Mouse (Mus musculus) hindbrain, embryonic 16.5 days (tissue): ENCODE measurements at regions not wholly inside any gene's neighbourhood (a gene's known extent, or its start where the extent isn't known, plus 50 kb on each side); places are given as distances from the start of the nearest gene placed in this dataset.

Experiments
- ATAC-seq: fragments of 200-750 bp; cut with Nextera tagmentation; 2 replicates; pipeline ENCODE4 v1.8.0; 2017; ENCODE audit warnings: moderate TSS enrichment, moderate library complexity
- H3K27ac ChIP-seq: fragments of 300-500 bp; sonication (generic); 2 replicates; pipeline ENCODE4 v1.5.1; 2014; ENCODE audit warnings: low read depth, mild to moderate bottlenecking, control low read depth, low read length, moderate library complexity
- H3K27me3 ChIP-seq: fragments of 300-500 bp; sonication (generic); replicated peaks from 2 replicates; pipeline ENCODE4 v1.6.1; 2014; ENCODE audit warnings: low read length; ENCODE audit not compliant: control insufficient read depth, insufficient read depth
- H3K36me3 ChIP-seq: fragments of 300-500 bp; sonication (generic); 2 replicates; pipeline ENCODE4 v1.6.1; 2014; ENCODE audit warnings: mild to moderate bottlenecking, low read length, moderate library complexity, mixed read lengths; ENCODE audit not compliant: control insufficient read depth, insufficient read depth
- H3K4me1 ChIP-seq: fragments of 300-500 bp; sonication (generic); 2 replicates; pipeline ENCODE4 v1.6.1; 2014; ENCODE audit warnings: low read depth, low read length; ENCODE audit not compliant: control insufficient read depth, insufficient read depth
- H3K4me2 ChIP-seq: fragments of 300-500 bp; sonication (generic); 2 replicates; pipeline ENCODE4 v1.6.1; 2014; ENCODE audit warnings: mild to moderate bottlenecking, low read length, control low read depth, moderate library complexity
- H3K4me3 ChIP-seq: fragments of 300-500 bp; sonication (generic); 2 replicates; pipeline ENCODE4 v1.5.1; 2014; ENCODE audit warnings: mild to moderate bottlenecking, low read length, control low read depth, moderate library complexity
- H3K9ac ChIP-seq: fragments of 300-500 bp; sonication (generic); 2 replicates; pipeline ENCODE4 v1.6.1; 2014; ENCODE audit warnings: low read depth, mild to moderate bottlenecking, control low read depth, low read length, moderate library complexity
- H3K9me3 ChIP-seq: fragments of 300-500 bp; sonication (generic); 2 replicates; pipeline ENCODE4 v1.6.1; 2014; ENCODE audit warnings: mild to moderate bottlenecking, low read length, moderate library complexity; ENCODE audit not compliant: control insufficient read depth
- WGBS: fragments of 180-500 bp; shearing (Covaris S2); extraction: QIAGEN DNeasy Blood & Tissue Kit; methylation state at CpG from one replicate; pipeline ENCODE4 v1.1.7; 2014; 5-methylcytosine and 5-hydroxymethylcytosine counted together

DNA sequence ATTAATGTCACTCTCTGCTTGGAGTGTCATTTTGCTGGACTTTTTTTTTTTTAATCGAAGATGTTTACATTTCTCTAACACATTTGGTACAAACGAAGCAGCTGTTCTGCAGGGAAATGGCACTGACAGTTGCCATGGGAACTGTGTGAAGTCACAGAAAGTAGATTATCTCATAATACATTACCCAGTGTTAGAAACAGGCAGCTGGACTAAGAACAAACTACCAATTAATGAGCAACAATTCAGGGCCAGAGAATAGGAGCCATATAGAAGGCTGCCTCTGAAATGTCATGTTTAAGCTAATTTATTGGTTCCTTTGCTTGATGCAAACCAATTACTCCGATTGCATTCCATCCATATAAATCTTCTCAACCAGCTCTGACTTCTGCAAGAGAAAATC lies 159.3 kb upstream of the Large1 start:
- Histone ChIP-seq H3K9ac (no peak overlapping the region), H3K4me3 (no peak overlapping the region), H3K27me3 (no peaks in the 10 kb centered on the region), H3K4me1 (no peaks in the 10 kb centered on the region), H3K36me3 (no peaks in the 10 kb centered on the region), H3K9me3 (no peaks in the 10 kb centered on the region), H3K4me2 (no peak overlapping the region), H3K27ac (no peak overlapping the region)
- ATAC-seq = peak; percentile 89
- WGBS = 43% methylated on average over 3 of the region's 3 CpGs
